Mouse (Mus musculus) CD4-positive helper T cell, adult 2 months (primary cell): ENCODE measurements at regions not wholly inside any gene's neighbourhood (a gene's known extent, or its start where the extent isn't known, plus 50 kb on each side); places are given as distances from the start of the nearest gene placed in this dataset.

Source experiments
- DNase-seq: peaks from one replicate; pipeline ENCODE4 v3.0.0-alpha.2; 2012; ENCODE audit warnings: low read depth, missing footprints, low spot score

GRCm38 (mm10) chr9:94382293-94382692 is 155.6 kb downstream of the 1190002N15Rik start:
- no peak for DNase-seq

- no peak for DNase-seq
These were observed 159.0 kb downstream of the 1190002N15Rik start for GRCm38 (mm10) chr9:94378835-94379234.

GRCm38 (mm10) chr9:94378291-94378690 is 159.6 kb downstream of the 1190002N15Rik start:
- no peak for DNase-seq

GRCm38 (mm10) chr9:94377346-94378039 is 160.4 kb downstream of the 1190002N15Rik start:
- no peak for DNase-seq

GRCm38 (mm10) chr9:94370976-94371375 is 166.9 kb downstream of the 1190002N15Rik start:
- no peak for DNase-seq

GRCm38 (mm10) chr9:94368231-94368936 is 169.5 kb downstream of the 1190002N15Rik start:
- DNase-seq = no peak

GRCm38 (mm10) chr9:94361877-94362697 is 175.8 kb downstream of the 1190002N15Rik start:
- DNase-seq = no peak

GRCm38 (mm10) chr9:94361011-94361410 is 176.9 kb downstream of the 1190002N15Rik start:
- DNase-seq = no peak

- no peak for DNase-seq
These were observed 179.7 kb downstream of the 1190002N15Rik start for GRCm38 (mm10) chr9:94358150-94358549.

GRCm38 (mm10) chr9:94342011-94342410 is 195.9 kb downstream of the 1190002N15Rik start:
- DNase-seq = no peak

- DNase-seq = no peak
These were observed 196.3 kb downstream of the 1190002N15Rik start for GRCm38 (mm10) chr9:94341531-94341930.

GRCm38 (mm10) chr9:94333450-94333849 is 204.4 kb downstream of the 1190002N15Rik start:
- no peak for DNase-seq

- DNase-seq = no peak
These were observed 214.9 kb downstream of the 1190002N15Rik start for GRCm38 (mm10) chr9:94323011-94323410.

GRCm38 (mm10) chr9:94302575-94302974 is 235.3 kb downstream of the 1190002N15Rik start:
- no peak for DNase-seq

- no peak for DNase-seq
These were observed 236.0 kb downstream of the 1190002N15Rik start for GRCm38 (mm10) chr9:94301896-94302295.

GRCm38 (mm10) chr9:94295431-94295830 is 242.4 kb downstream of the 1190002N15Rik start:
- no peak for DNase-seq

GRCm38 (mm10) chr9:94292147-94292546 is 245.7 kb downstream of the 1190002N15Rik start:
- no peak for DNase-seq

GRCm38 (mm10) chr9:94289546-94289945 is 248.3 kb downstream of the 1190002N15Rik start:
- no peak for DNase-seq

- DNase-seq = no peak
These were observed 250.3 kb downstream of the 1190002N15Rik start for GRCm38 (mm10) chr9:94287559-94287958.

- DNase-seq = no peak
These were observed 259.0 kb downstream of the 1190002N15Rik start for GRCm38 (mm10) chr9:94278657-94279585.

GRCm38 (mm10) chr9:94277096-94277495 is 260.8 kb downstream of the 1190002N15Rik start:
- DNase-seq = no peak
